Mouse (Mus musculus): ENCODE measurements around the gene Krtap28-13. TPM values are rescaled to one million over a fixed set of nuclear protein-coding genes. Genes with fewer than 3 reads are reported as not detected.

Gene Krtap28-13
- polyA plus RNA-seq (2014; fragmentation: Illumina TruSeq; extraction: RNeasy Lipid Tissue Mini Kit (QIAGEN cat#74804); ENCODE audit: low read depth, low replicate concordance), result not detected

DNA sequence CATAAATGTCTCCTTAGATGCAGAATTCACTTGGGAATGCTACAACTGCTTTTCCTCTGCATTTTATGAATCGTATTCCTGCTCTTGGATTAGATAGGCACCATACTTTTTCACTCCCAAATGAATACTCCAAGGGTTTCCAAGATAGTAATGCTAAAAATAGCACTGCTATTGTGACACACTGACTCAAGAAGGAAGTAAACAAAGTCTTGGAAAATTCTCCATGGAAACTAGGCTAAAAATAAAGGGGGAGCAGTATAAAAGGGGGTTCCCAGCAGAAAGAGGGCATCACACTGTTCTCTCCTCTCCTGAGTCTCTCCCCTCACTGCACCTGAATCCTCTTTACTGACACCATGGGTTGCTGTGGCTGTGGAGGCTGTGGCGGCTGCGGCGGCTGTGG lies at the start of gene Krtap28-13:
Krtap28-13 (plus strand) TSS at position 288 of the 400 bp plus-strand sequence.

DNA sequence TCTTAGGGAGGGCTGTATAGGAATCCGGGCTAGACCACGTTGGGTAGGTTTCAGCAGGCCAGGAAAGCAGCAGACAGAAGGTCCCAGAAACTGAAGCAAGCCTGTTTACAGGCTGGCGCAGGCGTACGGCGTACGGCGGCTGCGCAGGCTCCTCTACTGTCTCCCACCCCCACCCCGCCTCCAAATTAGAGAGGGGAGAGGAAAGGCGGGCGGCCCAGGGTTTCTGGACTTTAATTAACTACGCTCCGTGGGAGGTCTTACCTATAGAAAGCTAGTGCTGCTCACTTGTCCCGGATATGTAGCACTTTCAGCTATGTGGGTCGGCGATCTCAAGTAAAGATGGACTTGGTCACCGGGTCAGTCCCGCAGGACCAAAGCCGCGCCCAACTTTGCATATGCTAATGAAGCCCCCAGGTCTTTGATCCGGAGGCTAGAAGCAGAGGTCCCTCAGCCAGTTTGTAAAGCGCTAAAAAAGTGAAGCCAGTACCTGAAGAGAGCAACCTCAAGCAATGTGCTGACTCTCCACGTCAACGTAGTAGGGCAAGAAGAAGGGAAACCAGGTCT lies 22.5 kb upstream of the Krtap28-13 start, which contains the start of gene Slc19a3:
Slc19a3 (minus strand) TSS at position 340 of the 564 bp plus-strand sequence.

DNA sequence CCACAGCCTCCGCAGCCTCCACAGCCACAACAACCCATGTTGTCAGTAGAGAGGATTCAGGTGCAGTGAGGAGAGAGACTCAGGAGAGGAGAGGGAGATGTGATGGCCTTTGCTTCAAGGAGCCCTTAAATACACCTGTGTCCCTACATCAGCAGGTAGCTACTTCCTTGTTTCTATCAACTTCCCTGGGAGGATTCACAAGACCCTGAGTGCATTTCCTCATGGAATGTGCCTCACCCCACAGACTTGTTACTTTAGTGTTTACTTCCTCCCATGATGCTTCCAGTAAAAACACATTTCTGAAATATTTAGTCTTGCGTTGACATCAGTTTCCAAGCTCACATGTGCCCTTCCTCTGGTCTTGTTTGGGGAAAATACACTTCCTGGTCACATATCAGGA lies 18.4 kb upstream of the Krtap28-13 start, which contains the start of gene Krtap28-10:
Krtap28-10 (minus strand) TSS at position 101 of the 400 bp plus-strand sequence.

DNA sequence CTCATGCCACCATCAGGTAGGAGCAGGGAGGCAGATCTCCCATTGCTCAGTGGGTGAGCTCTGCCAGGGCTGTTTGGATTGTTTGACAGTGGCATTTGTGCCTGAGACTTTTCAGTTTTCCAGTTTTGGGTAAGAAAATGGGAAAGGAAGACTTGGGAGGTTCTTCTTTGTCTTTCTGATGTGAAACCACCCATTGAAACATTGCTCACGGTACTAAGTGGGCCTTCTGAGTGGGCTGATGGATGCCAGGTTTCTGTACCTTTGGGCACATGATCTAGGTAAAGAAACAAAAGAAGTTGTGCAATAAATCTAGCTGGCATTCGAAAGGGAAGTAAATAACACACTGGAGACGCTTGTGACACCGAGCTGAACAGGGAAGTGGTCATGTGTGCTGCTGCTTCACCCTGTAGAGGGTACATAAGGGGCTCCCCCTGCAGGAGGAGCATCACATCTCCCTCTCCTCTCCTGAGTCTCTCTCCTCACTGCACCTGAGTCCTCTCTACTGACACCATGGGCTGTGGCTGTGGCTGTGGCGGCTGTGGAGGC lies 15.8 kb upstream of the Krtap28-13 start, which contains the start of gene Gm47969:
Gm47969 (plus strand) TSS at position 51 of the 546 bp plus-strand sequence.

DNA sequence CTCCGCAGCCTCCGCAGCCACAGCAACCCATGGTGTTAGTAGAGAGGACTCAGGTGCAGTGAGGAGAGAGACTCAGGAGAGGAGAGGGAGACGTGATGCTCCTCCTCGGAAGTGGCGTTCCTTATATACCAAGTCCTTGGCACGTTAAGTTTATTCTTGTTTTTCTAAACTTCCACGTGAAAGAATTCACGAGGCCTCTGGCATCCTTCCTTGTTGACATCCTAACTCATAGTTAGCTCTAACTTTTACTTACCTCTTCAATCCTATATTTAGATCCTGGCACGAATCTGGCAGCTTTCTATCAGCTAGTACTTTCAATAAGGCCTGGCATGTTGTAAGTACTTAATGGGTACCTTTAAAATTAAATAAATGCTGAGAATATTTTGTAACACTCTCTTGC lies 1.5 kb upstream of the Krtap28-13 start, which contains the start of gene A030005K14Rik:
A030005K14Rik (minus strand) TSS at position 101 of the 400 bp plus-strand sequence.

Other genes with a start within 250 kb of the Krtap28-13 start
- gene Agfg1, start 221.4 kb upstream of the Krtap28-13 start, polyA plus RNA-seq (2014; fragmentation: Illumina TruSeq; extraction: RNeasy Lipid Tissue Mini Kit (QIAGEN cat#74804); ENCODE audit: low read depth, low replicate concordance), result 110 TPM
- not detected for gene A030005L19Rik, start 147.6 kb upstream of the Krtap28-13 start, polyA plus RNA-seq (2014; fragmentation: Illumina TruSeq; extraction: RNeasy Lipid Tissue Mini Kit (QIAGEN cat#74804); ENCODE audit: low read depth, low replicate concordance)
- gene A030014E15Rik, start 136.0 kb upstream of the Krtap28-13 start, polyA plus RNA-seq (2014; fragmentation: Illumina TruSeq; extraction: RNeasy Lipid Tissue Mini Kit (QIAGEN cat#74804); ENCODE audit: low read depth, low replicate concordance), result not detected
- not detected for gene Gm6217, start 129.5 kb upstream of the Krtap28-13 start, polyA plus RNA-seq (2014; fragmentation: Illumina TruSeq; extraction: RNeasy Lipid Tissue Mini Kit (QIAGEN cat#74804); ENCODE audit: low read depth, low replicate concordance)
- gene A030003K21Rik, start 117.5 kb upstream of the Krtap28-13 start, polyA plus RNA-seq (2014; fragmentation: Illumina TruSeq; extraction: RNeasy Lipid Tissue Mini Kit (QIAGEN cat#74804); ENCODE audit: low read depth, low replicate concordance), result not detected
- gene Gm7544, start 104.9 kb upstream of the Krtap28-13 start, polyA plus RNA-seq (2014; fragmentation: Illumina TruSeq; extraction: RNeasy Lipid Tissue Mini Kit (QIAGEN cat#74804); ENCODE audit: low read depth, low replicate concordance), result not detected
- not detected for gene Gm47955, start 100.6 kb upstream of the Krtap28-13 start, polyA plus RNA-seq (2014; fragmentation: Illumina TruSeq; extraction: RNeasy Lipid Tissue Mini Kit (QIAGEN cat#74804); ENCODE audit: low read depth, low replicate concordance)
- not detected for gene Gm47959, start 60.4 kb upstream of the Krtap28-13 start, polyA plus RNA-seq (2014; fragmentation: Illumina TruSeq; extraction: RNeasy Lipid Tissue Mini Kit (QIAGEN cat#74804); ENCODE audit: low read depth, low replicate concordance)
- gene Slc19a3, start 22.5 kb upstream of the Krtap28-13 start, polyA plus RNA-seq (2014; fragmentation: Illumina TruSeq; extraction: RNeasy Lipid Tissue Mini Kit (QIAGEN cat#74804); ENCODE audit: low read depth, low replicate concordance), result 1.0 TPM
- not detected for gene Krtap28-10, start 18.4 kb upstream of the Krtap28-13 start, polyA plus RNA-seq (2014; fragmentation: Illumina TruSeq; extraction: RNeasy Lipid Tissue Mini Kit (QIAGEN cat#74804); ENCODE audit: low read depth, low replicate concordance)
- gene Gm47969, start 16.0 kb upstream of the Krtap28-13 start, polyA plus RNA-seq (2014; fragmentation: Illumina TruSeq; extraction: RNeasy Lipid Tissue Mini Kit (QIAGEN cat#74804); ENCODE audit: low read depth, low replicate concordance), result not detected
- gene A030005K14Rik, start 1.6 kb upstream of the Krtap28-13 start, polyA plus RNA-seq (2014; fragmentation: Illumina TruSeq; extraction: RNeasy Lipid Tissue Mini Kit (QIAGEN cat#74804); ENCODE audit: low read depth, low replicate concordance), result not detected
- gene Ccl20, start 55.8 kb downstream of the Krtap28-13 start, polyA plus RNA-seq (2014; fragmentation: Illumina TruSeq; extraction: RNeasy Lipid Tissue Mini Kit (QIAGEN cat#74804); ENCODE audit: low read depth, low replicate concordance), result not detected
- not detected for gene Daw1, start 98.8 kb downstream of the Krtap28-13 start, polyA plus RNA-seq (2014; fragmentation: Illumina TruSeq; extraction: RNeasy Lipid Tissue Mini Kit (QIAGEN cat#74804); ENCODE audit: low read depth, low replicate concordance)